Mouse (Mus musculus): ENCODE measurements around the gene Zdhhc18. TPM values are rescaled to one million over a fixed set of nuclear protein-coding genes. Genes with fewer than 3 reads are reported as not detected.

Gene Zdhhc18
- total RNA-seq, 2 experiments from 2014 or later = 21.4 to 22.1 TPM

Small RNA genes lying within 50 kb of the gene (microRNA-seq; reads per million reads assigned to microRNA genes)
- 0 reads per million in 2 experiments for gene Gm23158

Other genes starting within 250 kb of the Zdhhc18 start
- 1 to 10 TPM; 1.9 to 3.1 TPM for gene Tent5b, start 170.0 kb downstream of the Zdhhc18 start, total RNA-seq (2021)
- 1 to 10 TPM; 1.4 to 2.4 TPM for gene Trnp1, start 151.6 kb downstream of the Zdhhc18 start, total RNA-seq (2021)
- gene Kdf1, start 131.2 kb downstream of the Zdhhc18 start, total RNA-seq (2021) = not detected
- 10 to 100 TPM; 89.3 to 90.2 TPM for gene Nudc, start 104.2 kb downstream of the Zdhhc18 start, total RNA-seq (2021)
- gene Nr0b2, start 96.8 kb downstream of the Zdhhc18 start, total RNA-seq (2021) = 10 to 100 TPM in 1 of 2 experiments, 1 to 10 TPM in 1; 8.0 to 11.5 TPM
- 1 to 10 TPM; 5.2 to 6.0 TPM for gene Gpatch3, start 75.4 kb downstream of the Zdhhc18 start, total RNA-seq (2021)
- 10 to 100 TPM; 11.0 to 11.1 TPM for gene Gpn2, start 65.8 kb downstream of the Zdhhc18 start, total RNA-seq (2021)
- gene Sfn, start 48.0 kb downstream of the Zdhhc18 start, total RNA-seq (2021) = 1 to 10 TPM; 1.3 to 1.4 TPM
- gene Pigv, start 22.5 kb upstream of the Zdhhc18 start, total RNA-seq (2021) = 10 to 100 TPM in 1 of 2 experiments, 1 to 10 TPM in 1; 9.8 to 12.0 TPM
- 10 to 100 TPM; 74.6 to 77.3 TPM for gene Arid1a, start 106.6 kb upstream of the Zdhhc18 start, total RNA-seq (2021)
- gene Rps6ka1, start 237.6 kb upstream of the Zdhhc18 start, total RNA-seq (2021) = 10 to 100 TPM in 1 of 2 experiments, 1 to 10 TPM in 1; 9.1 to 10.7 TPM

Measured in heart, postnatal 4 days (tissue).